Mouse (Mus musculus): Measurements from ENCODE around the gene Gm26602. TPM values are rescaled to one million over a fixed set of nuclear protein-coding genes. Genes with fewer than 3 reads are reported as not detected.

Gene Gm26602
- total RNA-seq, 2 experiments from 2014 or later: 22.8 TPM; not detected in 1

DNA sequence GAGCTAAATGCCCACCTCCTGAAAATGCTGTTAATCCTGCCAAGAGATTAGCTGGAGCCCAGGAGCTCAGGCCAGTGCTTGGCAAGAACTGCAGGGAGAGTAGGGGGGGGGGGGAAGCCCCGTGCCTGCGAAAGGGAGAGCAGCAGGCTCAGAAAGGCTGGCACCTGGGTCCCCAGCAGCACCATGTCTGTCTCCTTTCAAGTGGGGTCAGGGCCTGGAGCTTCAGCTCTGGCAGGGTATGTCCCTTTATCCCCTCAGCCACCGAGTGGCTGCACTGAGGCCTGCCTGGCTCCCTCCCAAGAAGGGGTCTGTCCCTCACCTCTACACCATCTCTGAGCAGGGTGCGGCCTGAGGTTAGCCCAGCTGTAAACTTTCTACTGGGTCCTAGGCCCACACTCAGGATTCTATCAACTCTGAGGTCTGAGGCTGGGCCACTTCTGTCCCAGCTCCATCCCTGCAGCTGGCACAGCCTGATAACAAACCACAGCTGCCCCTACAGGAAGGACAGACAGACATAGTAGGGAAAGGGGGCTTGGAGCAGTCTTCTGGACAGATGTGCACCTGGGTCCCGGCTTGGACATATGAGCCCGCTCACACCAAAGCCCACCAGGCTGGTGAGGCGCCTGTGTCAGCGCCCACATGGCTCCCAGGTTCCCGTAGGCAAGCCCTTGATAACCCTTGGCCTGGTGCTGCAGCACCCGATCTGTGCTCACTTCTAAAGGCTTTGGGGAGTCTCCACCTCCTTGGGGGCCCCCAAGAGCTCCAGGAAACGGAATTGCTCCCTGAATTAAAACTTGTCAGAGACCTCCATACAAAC, 3.7 kb downstream of the Gm26602 start:
- ATAC-seq (replicated peaks; ENCODE audit: low FRiP score, poor library complexity, severe bottlenecking): peak; percentile 68

DNA sequence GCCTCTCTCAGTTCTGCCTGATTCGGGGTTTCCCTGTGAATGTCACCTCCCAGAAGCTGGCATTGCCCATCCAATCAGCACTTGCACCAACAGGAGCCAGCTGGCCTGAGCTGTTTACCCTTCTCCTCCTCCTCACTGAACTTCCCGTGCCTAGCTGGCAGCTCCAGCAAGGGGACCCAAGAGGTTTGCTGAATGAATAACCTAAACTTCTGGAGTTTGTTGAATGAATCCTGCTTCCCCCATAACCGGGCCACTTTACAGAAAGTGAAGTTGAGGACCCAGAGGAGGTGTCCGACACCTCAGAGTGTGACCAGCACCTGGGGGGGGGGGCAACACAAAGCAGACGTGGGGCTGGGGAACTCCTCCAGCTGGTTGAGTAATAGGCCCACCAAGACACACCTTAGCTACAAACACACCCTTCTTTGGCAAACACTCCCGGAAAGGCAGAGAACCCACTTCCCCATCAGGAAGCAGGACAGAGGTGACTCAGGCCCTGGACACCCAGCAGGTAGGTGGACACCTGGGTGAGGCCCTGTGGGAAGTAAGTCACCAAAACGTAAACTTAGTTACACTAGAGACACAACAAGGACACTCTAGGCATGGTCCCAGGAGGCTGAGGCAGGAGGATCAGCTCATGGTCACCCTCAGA, 4.4 kb downstream of the Gm26602 start:
- ATAC-seq (replicated peaks; ENCODE audit: low FRiP score, poor library complexity, severe bottlenecking): no peak

DNA sequence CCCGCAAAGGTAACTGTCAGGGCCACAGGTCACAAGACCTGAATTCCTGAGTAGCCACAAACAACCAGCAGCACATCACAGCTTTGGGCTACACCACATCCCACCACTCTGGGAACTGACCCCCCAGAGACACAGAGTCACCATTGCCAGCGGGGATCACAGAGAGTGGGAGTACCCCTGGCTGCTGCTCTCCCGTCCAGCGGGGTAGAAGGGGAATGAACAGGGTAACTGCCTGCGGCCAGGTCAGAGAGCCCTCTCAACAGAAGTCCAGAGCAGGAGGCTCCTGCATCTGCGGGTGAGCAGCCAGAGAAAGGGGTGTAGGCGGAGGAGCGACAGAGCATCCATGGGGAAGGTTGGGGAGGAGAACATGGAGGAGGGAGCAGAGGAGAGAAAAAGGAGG, 5.4 kb downstream of the Gm26602 start:
- ATAC-seq (replicated peaks; ENCODE audit: low FRiP score, poor library complexity, severe bottlenecking): no peak

GRCm38 (mm10) chr10:79916808-79917531, 6.3 kb downstream of the Gm26602 start, which contains the start of gene Kiss1r:
Kiss1r (plus strand) TSS chr10:79916971.
- ATAC-seq (replicated peaks; ENCODE audit: low FRiP score, poor library complexity, severe bottlenecking): peak; percentile 80

DNA sequence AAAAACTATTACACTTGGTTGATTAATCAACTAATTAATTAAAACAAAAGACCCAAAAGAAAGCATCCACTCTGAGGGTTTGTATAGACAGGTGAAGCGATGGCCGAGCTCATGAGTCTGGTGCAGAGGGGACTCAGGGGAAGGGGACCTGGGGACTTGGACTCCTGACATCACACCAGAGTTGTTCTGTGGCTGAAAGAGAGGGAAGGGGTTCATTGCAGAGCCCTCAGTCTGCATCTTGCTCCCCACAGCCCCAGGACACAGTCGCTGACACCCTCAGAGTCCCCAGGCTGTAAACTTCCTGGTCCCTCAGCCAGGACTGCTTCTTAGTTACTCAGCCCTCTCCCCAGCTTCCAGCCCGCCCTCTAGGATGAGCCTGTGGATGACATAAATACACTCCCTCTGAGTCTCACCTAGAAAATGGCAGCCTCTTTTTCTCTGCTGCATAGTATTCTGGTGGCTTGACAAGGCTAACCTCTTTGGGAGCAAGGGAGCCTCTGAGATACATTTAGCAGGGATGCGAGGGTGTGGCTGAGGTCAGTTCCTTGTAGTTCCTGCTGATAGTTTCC, 7.0 kb downstream of the Gm26602 start:
- no peak for ATAC-seq (replicated peaks; ENCODE audit: low FRiP score, poor library complexity, severe bottlenecking)

GRCm38 (mm10) chr10:79918231-79919078, 7.8 kb downstream of the Gm26602 start:
- no peak for ATAC-seq (replicated peaks; ENCODE audit: low FRiP score, poor library complexity, severe bottlenecking)

DNA sequence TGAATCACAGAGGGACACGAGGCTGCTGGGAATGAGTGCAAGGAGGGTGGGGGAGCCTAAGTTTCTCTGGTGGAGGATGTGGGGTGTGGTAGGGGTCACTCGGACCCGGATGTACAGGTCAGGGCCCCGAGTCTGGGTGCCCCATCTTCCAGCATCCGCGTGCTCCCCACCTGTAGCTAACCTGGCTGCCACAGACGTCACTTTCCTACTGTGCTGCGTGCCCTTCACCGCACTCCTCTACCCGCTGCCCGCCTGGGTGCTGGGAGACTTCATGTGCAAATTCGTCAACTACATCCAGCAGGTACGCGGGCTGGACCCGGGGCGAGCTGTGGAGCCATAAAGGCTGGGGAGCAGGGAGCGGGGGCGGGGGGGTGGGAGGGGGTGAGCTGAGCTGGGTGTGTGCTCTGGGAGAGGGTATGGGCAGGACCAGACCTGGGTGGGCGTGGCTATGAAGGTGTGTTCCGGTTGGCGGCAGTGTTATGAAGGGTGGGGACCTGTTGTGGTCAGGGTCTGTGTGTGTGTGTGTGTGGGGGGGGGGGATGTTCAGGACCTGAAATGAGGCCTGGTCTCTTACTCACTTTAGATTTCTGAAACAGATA, 8.7 kb downstream of the Gm26602 start:
- ATAC-seq (replicated peaks; ENCODE audit: low FRiP score, poor library complexity, severe bottlenecking): no peak

- ATAC-seq (replicated peaks; ENCODE audit: low FRiP score, poor library complexity, severe bottlenecking): no peak
Observed at GRCm38 (mm10) chr10:79920056-79920890, 9.6 kb downstream of the Gm26602 start.

- ATAC-seq (replicated peaks; ENCODE audit: low FRiP score, poor library complexity, severe bottlenecking): no peak
Observed at GRCm38 (mm10) chr10:79920958-79921535, 10.4 kb downstream of the Gm26602 start, which contains the start of gene R3hdm4. R3hdm4 (minus strand) TSS chr10:79921208.

DNA sequence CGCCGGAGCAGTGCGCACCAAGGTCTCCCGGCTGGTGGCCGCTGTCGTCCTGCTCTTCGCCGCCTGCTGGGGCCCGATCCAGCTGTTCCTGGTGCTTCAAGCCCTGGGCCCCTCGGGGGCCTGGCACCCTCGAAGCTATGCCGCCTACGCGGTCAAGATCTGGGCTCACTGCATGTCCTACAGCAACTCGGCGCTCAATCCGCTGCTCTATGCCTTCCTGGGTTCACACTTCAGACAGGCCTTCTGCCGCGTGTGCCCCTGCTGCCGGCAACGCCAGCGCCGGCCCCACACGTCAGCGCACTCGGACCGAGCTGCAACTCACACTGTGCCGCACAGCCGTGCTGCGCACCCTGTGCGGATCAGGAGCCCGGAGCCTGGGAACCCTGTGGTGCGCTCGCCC, 10.9 kb downstream of the Gm26602 start:
- ATAC-seq (replicated peaks; ENCODE audit: low FRiP score, poor library complexity, severe bottlenecking): no peak

- ATAC-seq (replicated peaks; ENCODE audit: low FRiP score, poor library complexity, severe bottlenecking): peak; percentile 68
Observed at GRCm38 (mm10) chr10:79924998-79925784, 14.5 kb downstream of the Gm26602 start.

- peak; percentile 26 for ATAC-seq (replicated peaks; ENCODE audit: low FRiP score, poor library complexity, severe bottlenecking)
Observed at GRCm38 (mm10) chr10:79925785-79926490, 15.3 kb downstream of the Gm26602 start.

DNA sequence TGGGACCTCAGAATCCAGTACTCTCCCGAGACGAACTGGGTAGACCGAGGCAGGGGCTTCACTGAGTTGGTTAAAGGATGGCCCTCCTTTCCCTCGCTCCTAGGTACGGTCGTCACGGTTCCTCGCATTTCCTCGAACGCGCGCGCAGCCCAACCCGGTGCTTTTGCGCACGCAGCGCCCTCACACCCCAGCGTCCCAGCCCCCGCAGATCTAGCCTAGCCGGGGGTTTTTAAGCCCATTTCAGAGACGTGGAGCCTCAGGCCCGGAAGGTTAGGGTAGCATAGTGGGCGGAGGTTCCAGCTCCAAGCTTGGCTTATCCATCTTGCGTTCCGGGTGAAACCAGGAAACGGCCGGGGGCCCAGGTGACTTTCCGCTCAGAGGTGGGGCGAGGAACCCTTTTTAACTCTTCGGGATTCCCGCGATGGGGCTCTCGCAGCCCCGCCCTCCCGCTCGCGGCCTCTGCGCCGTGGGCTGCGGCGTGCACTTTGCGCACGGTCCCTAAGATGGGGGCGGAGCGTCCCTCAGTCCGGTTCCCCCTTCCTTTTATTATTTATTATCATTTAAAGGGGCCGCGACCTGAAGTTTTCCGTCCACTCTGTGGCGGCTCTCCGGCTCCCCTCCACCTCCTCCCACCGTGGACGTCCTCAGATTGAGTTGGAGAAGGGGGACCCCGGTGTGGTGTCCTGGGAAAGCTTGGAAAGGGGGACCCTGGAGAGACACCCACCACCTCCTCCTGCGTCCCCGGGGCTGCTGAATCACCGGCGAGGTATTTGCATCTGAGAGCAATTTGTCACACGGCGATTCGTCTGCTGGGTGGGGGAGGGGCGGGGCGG, 16.1 kb downstream of the Gm26602 start, which contains the start of gene Arid3a:
Arid3a (plus strand) TSS at position 553 of the 833 bp plus-strand sequence.
- peak; percentile 71 for ATAC-seq (replicated peaks; ENCODE audit: low FRiP score, poor library complexity, severe bottlenecking)

- ATAC-seq (replicated peaks; ENCODE audit: low FRiP score, poor library complexity, severe bottlenecking): no peak
Observed at GRCm38 (mm10) chr10:79927324-79928029, 16.8 kb downstream of the Gm26602 start.
